ENCODE assay signal across 17 mouse cellular contexts in the genomic region with DNA sequence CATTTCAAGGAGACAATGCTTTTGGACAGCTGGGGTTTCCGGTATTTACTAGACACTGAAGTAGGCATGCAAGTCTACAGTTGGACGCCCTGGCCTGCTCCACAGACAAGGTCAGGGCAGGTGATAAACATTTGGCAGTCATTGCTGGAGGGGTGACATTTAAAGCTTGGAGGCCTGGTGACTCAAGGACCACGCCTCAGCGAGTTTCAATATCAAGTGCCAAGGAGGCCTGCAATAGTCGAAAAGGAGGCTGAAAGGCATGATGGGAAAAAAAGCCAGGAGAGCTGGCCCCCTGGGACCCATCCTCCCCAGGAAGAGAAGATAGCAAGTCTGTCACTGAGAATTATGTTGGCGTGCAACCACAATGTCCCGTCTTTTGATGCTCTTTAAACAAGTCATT. TPM values are rescaled to one million over a fixed set of nuclear protein-coding genes. Genes with fewer than 3 reads are reported as not detected.
DNase-seq lines count a peak whose midpoint lies in the region; ATAC-seq lines count a peak whose summit lies in the region.
"Had no signal": no experiment of that assay in that cellular context is flagged by ENCODE, and none has a peak within 500 bp of the region (broad histone marks: within the 10 kb centered on the region; RNA-seq: fewer than 3 reads in every experiment).

No protein-coding gene starts in this region.

- WGBS in kidney, embryonic 14.5 days, result 50% methylated on average over 7 of the region's 7 CpGs

- H3K4me2 ChIP-seq in kidney, embryonic 14.5 days (replicated peaks; ENCODE audit: low read depth, low read length), result no peak overlapping the region
- H3K4me2 ChIP-seq: embryonic facial prominence, embryonic 13.5 days; limb, embryonic 15.5 days; stomach, embryonic 15.5 days had no signal

- intact Hi-C loops in left cerebral cortex, postnatal 25 days (cut with DNase I), result no loop called here

- DNase-seq in cerebellum, postnatal 14 days, result peak; percentile 14 to 16
- DNase-seq in cerebellum, postnatal 4 days (ENCODE audit: low spot score in 2 of 2), result no peak
- DNase-seq in kidney, adult 11 months, result peak; percentile 27
- peak; percentile 52 for DNase-seq in adrenal gland, postnatal 10 days
- peak; percentile 25 for DNase-seq in kidney, postnatal 14 days
- DNase-seq in left cerebral cortex, postnatal 25 days (ENCODE audit: low spot score in 2 of 2), result no peak
- DNase-seq: forebrain, postnatal 0 days; lung, postnatal 10 days; midbrain, embryonic 14.5 days; right cerebral cortex, adult 18-20 months; thymus, adult 2 months had no signal

- H3K27me3 ChIP-seq in kidney, embryonic 14.5 days (ENCODE audit: control insufficient read depth, insufficient read depth, low read length), result no peaks in the 10 kb centered on the region
- H3K27me3 ChIP-seq: embryonic facial prominence, embryonic 13.5 days; limb, embryonic 15.5 days; Patski; stomach, embryonic 15.5 days had no signal

- no peaks in the 10 kb centered on the region for H3K36me3 ChIP-seq in kidney, embryonic 14.5 days (ENCODE audit: control insufficient read depth, insufficient read depth, low read length)
- H3K36me3 ChIP-seq: embryonic facial prominence, embryonic 13.5 days; limb, embryonic 15.5 days; stomach, embryonic 15.5 days had no signal

- no peaks in the 10 kb centered on the region for H3K9me3 ChIP-seq in kidney, embryonic 14.5 days (ENCODE audit: control insufficient read depth, low read length)
- H3K9me3 ChIP-seq: embryonic facial prominence, embryonic 13.5 days; limb, embryonic 15.5 days; stomach, embryonic 15.5 days had no signal

- ATAC-seq in kidney, embryonic 14.5 days (ENCODE audit: low FRiP score, low TSS enrichment), result no peak
- no peak for ATAC-seq in monocyte, adult 5-6 weeks (replicated peaks; ENCODE audit: insufficient number of reproducible peaks, low FRiP score, low TSS enrichment, poor library complexity, severe bottlenecking)
- ATAC-seq: forebrain, postnatal 0 days; Patski had no signal

- no peak overlapping the region for H3K4me3 ChIP-seq in kidney, embryonic 14.5 days (ENCODE audit: low read length)
- H3K4me3 ChIP-seq: embryonic facial prominence, embryonic 13.5 days; limb, embryonic 15.5 days; stomach, embryonic 15.5 days had no signal

- peaks cover 10% of the 10 kb centered on the region; the same call in 1 of the 2 replicates for H3K4me1 ChIP-seq in kidney, embryonic 14.5 days (ENCODE audit: control insufficient read depth, insufficient read depth, low read length)
- H3K4me1 ChIP-seq: embryonic facial prominence, embryonic 13.5 days; stomach, embryonic 15.5 days had no signal

- no peak overlapping the region for H3K9ac ChIP-seq in kidney, embryonic 14.5 days (ENCODE audit: low read depth, low read length)
- H3K9ac ChIP-seq: embryonic facial prominence, embryonic 13.5 days; forebrain, postnatal 0 days; limb, embryonic 15.5 days; stomach, embryonic 15.5 days had no signal

- no peak overlapping the region for H3K27ac ChIP-seq in kidney, embryonic 14.5 days (ENCODE audit: low read depth, low read length)
- H3K27ac ChIP-seq: embryonic facial prominence, embryonic 13.5 days; limb, embryonic 15.5 days; stomach, embryonic 15.5 days had no signal

RNA-seq across cellular contexts. Expression of gene Txnrd1, which starts 26.5 kb away (rescaled TPM):
- 72.4 and 136 TPM in 2 replicates for polyA plus RNA-seq in kidney, embryonic 14.5 days (2014; fragmentation: Nextera tagmentation; extraction: Ambion mirVana)
- total RNA-seq in adrenal gland, postnatal 10 days (2021), result 10 to 100 TPM; 88.4 to 96.8 TPM
- 10 to 100 TPM; 43.0 to 43.4 TPM for total RNA-seq in left cerebral cortex, postnatal 25 days (2021)
- 68.5 to 96.1 TPM (median 73.4 TPM) in 3 replicates for total RNA-seq in monocyte, adult 5-6 weeks (2017)

RNA-seq across cellular contexts. Expression of gene Nfyb, which starts 43.3 kb away (rescaled TPM):
- 54.7 and 55.0 TPM in 2 replicates for polyA plus RNA-seq in kidney, embryonic 14.5 days (2014; fragmentation: Nextera tagmentation; extraction: Ambion mirVana)
- 10 to 100 TPM; 26.4 to 28.8 TPM for total RNA-seq in adrenal gland, postnatal 10 days (2021)
- total RNA-seq in left cerebral cortex, postnatal 25 days (2021), result 10 to 100 TPM; 59.7 to 63.4 TPM
- 66.8 to 95.1 TPM (median 91.5 TPM) in 3 replicates for total RNA-seq in monocyte, adult 5-6 weeks (2017)

RNA-seq across cellular contexts. Expression of gene Eid3, which starts 59.2 kb away (rescaled TPM):
- polyA plus RNA-seq in kidney, embryonic 14.5 days (2014; fragmentation: Nextera tagmentation; extraction: Ambion mirVana), result 0.34 and 0.81 TPM in 2 replicates
- total RNA-seq in adrenal gland, postnatal 10 days (2021), result 1 to 10 TPM; 1.7 to 4.2 TPM
- total RNA-seq in left cerebral cortex, postnatal 25 days (2021), result 1 to 10 TPM in 1 of 2 experiments, under 1 TPM in 1; 0.66 to 2.4 TPM
- 9.6 to 18.2 TPM (median 16.2 TPM) in 3 replicates for total RNA-seq in monocyte, adult 5-6 weeks (2017)

Comparison
In these comparisons a context has a peak if more than half of its experiments do, and no peak if none do; other contexts are left out.
1. DNase-seq: peak in cerebellum, postnatal 14 days (2 of 2), kidney, adult 11 months (single experiment), adrenal gland, postnatal 10 days (single experiment) and kidney, postnatal 14 days (single experiment); none in cerebellum, postnatal 4 days (0 of 2) and left cerebral cortex, postnatal 25 days (0 of 2).